Comparison of ENCODE assay signal across 25 mouse cellular contexts in genomic region chr8:128538378-128538777, GRCm38 (mm10).
A peak's percentile ranks its signal among the peaks of the same experiment; 100 is the strongest.
DNase-seq lines count a peak whose midpoint lies in the region; ATAC-seq and TF ChIP-seq lines count a peak whose summit lies in the region.
"Had no signal": no experiment of that assay in that cellular context is flagged by ENCODE, and none has a peak within 500 bp of the region (broad histone marks: within the 10 kb centered on the region; RNA-seq: fewer than 3 reads in every experiment).

No protein-coding gene starts in this region.

- H3K4me1 ChIP-seq in ES-E14 (ENCODE audit: control insufficient read depth in 2 of 2, insufficient read depth in 2 of 2, low read length in 2 of 2, poor library complexity in 1 of 2): 0 out of 4 replicates have a peak, but pooled peaks cover 0 to 2% of the 10 kb centered on the region in 2 experiments
- peaks cover 4% of the 10 kb centered on the region; the same call in 1 of the 2 replicates for H3K4me1 ChIP-seq in hindbrain, postnatal 0 days (ENCODE audit: insufficient read depth, low read length)
- no peaks in the 10 kb centered on the region for H3K4me1 ChIP-seq in kidney, embryonic 15.5 days
- H3K4me1 ChIP-seq in thymus, adult 2 months (replicated peaks; ENCODE audit: control insufficient read depth, insufficient read depth, low read length): peaks cover 5% of the 10 kb centered on the region
- H3K4me1 ChIP-seq: embryonic facial prominence, embryonic 13.5 days; embryonic facial prominence, embryonic 15.5 days had no signal

- no peak for TF ChIP-seq CTCF in hindbrain, postnatal 0 days (IDR thresholded peaks at IDR 0.05; ENCODE audit: low read depth)
- no peak for TF ChIP-seq CTCF in thymus, adult 2 months (IDR thresholded peaks at IDR 0.05; ENCODE audit: borderline replicate concordance, control insufficient read depth, extremely low read depth, insufficient read depth, low read length, poor library complexity)

- no peak for TF ChIP-seq POLR2A in thymus, adult 2 months (IDR thresholded peaks at IDR 0.05; ENCODE audit: control insufficient read depth, extremely low read depth, insufficient read depth, low read length, poor library complexity)

- H3K36me3 ChIP-seq in ES-E14 (ENCODE audit: control insufficient read depth, insufficient read depth, low read length, poor library complexity, severe bottlenecking): no peaks in the 10 kb centered on the region
- no peaks in the 10 kb centered on the region for H3K36me3 ChIP-seq in hindbrain, postnatal 0 days (ENCODE audit: insufficient read depth, low read length)
- H3K36me3 ChIP-seq in kidney, embryonic 15.5 days: no peaks in the 10 kb centered on the region
- H3K36me3 ChIP-seq in thymus, adult 2 months (ENCODE audit: control insufficient read depth, insufficient read depth, low read length): no peaks in the 10 kb centered on the region
- H3K36me3 ChIP-seq: embryonic facial prominence, embryonic 13.5 days; embryonic facial prominence, embryonic 15.5 days; forebrain, embryonic 10.5 days; forebrain, embryonic 12.5 days had no signal

- H3K9me3 ChIP-seq in ES-E14 (ENCODE audit: control insufficient read depth, insufficient read depth, low read depth, low read length): no peaks in the 10 kb centered on the region
- H3K9me3 ChIP-seq in hindbrain, postnatal 0 days (ENCODE audit: low read length): no peaks in the 10 kb centered on the region
- H3K9me3 ChIP-seq in kidney, embryonic 15.5 days (replicated peaks): no peaks in the 10 kb centered on the region
- H3K9me3 ChIP-seq: embryonic facial prominence, embryonic 13.5 days; embryonic facial prominence, embryonic 15.5 days; forebrain, embryonic 10.5 days; forebrain, embryonic 12.5 days had no signal

- no peak overlapping the region for H3K9ac ChIP-seq in ES-E14 (ENCODE audit: insufficient read depth, low read depth, low read length, poor library complexity, severe bottlenecking)
- H3K9ac ChIP-seq in hindbrain, postnatal 0 days (replicated peaks; ENCODE audit: low read length): no peak overlapping the region
- no peak overlapping the region for H3K9ac ChIP-seq in kidney, embryonic 15.5 days
- H3K9ac ChIP-seq: embryonic facial prominence, embryonic 13.5 days; embryonic facial prominence, embryonic 15.5 days; forebrain, embryonic 12.5 days had no signal

- WGBS in hindbrain, postnatal 0 days: 9% methylated on average over 1 of the region's 1 CpGs
- WGBS in kidney, embryonic 15.5 days: 43% methylated on average over 1 of the region's 1 CpGs
- 88% methylated on average over 1 of the region's 1 CpGs for WGBS in thymus, adult 2 months

- no peak for ATAC-seq in hindbrain, postnatal 0 days
- ATAC-seq in kidney, embryonic 15.5 days (replicated peaks; ENCODE audit: low FRiP score): no peak
- ATAC-seq: forebrain, embryonic 14.5 days; forebrain, embryonic 16.5 days; Patski had no signal

- DNase-seq in ES-CJ7 (ENCODE audit: low read depth, low spot score) (peak; percentile 88), ES-E14 (ENCODE audit: low read depth, low spot score) (peak; percentile 65), R1 (ENCODE audit: low read depth, low spot score) (peak; percentile 94), ZHBTc4 (ENCODE audit: low read depth, low spot score) (peak; percentile 88)
- DNase-seq in hindbrain, postnatal 0 days (ENCODE audit: low spot score): no peak
- DNase-seq in thymus, adult 2 months: no peak
- DNase-seq: adrenal gland, adult 2 months; adrenal gland, postnatal 10 days; adrenal gland, postnatal 25 days; cerebellum, adult 11 months; cerebellum, adult 18-20 months; cerebellum, adult 8-10 months; cerebellum, adult 9-11 months; cerebellum, postnatal 14 days; cerebellum, postnatal 36 days; embryo, embryonic 11 days had no signal

- in situ Hi-C loops in ES-E14 (cut with MboI; ENCODE audit: low sequenced_read_pairs in 2 of 2, unreplicated experiment in 2 of 2): no loop called here

- no peak overlapping the region for H3K27ac ChIP-seq in ES-E14 (ENCODE audit: insufficient read depth, low read depth, low read length, poor library complexity, severe bottlenecking)
- H3K27ac ChIP-seq in hindbrain, postnatal 0 days: no peak overlapping the region
- H3K27ac ChIP-seq in kidney, embryonic 15.5 days: no peak overlapping the region
- H3K27ac ChIP-seq in thymus, adult 2 months (ENCODE audit: control insufficient read depth, insufficient read depth, low read length): no peak overlapping the region
- H3K27ac ChIP-seq: embryonic facial prominence, embryonic 13.5 days; embryonic facial prominence, embryonic 15.5 days; forebrain, embryonic 10.5 days; forebrain, embryonic 12.5 days had no signal

- no peaks in the 10 kb centered on the region for H3K27me3 ChIP-seq in hindbrain, postnatal 0 days (ENCODE audit: insufficient read depth, low read length)
- H3K27me3 ChIP-seq in kidney, embryonic 15.5 days: no peaks in the 10 kb centered on the region
- H3K27me3 ChIP-seq in thymus, adult 2 months (ENCODE audit: control insufficient read depth, insufficient read depth, low read length): no peaks in the 10 kb centered on the region
- H3K27me3 ChIP-seq: embryonic facial prominence, embryonic 13.5 days; embryonic facial prominence, embryonic 15.5 days; forebrain, embryonic 12.5 days had no signal

- no peak overlapping the region for H3K4me3 ChIP-seq in ES-E14 (ENCODE audit: insufficient read depth in 1 of 2, low read depth in 1 of 2, low read length in 2 of 2, poor library complexity in 1 of 2, severe bottlenecking in 1 of 2)
- H3K4me3 ChIP-seq in hindbrain, postnatal 0 days (ENCODE audit: low read length): no peak overlapping the region
- H3K4me3 ChIP-seq in kidney, embryonic 15.5 days (replicated peaks): no peak overlapping the region
- H3K4me3 ChIP-seq in thymus, adult 2 months (ENCODE audit: control insufficient read depth, insufficient read depth, low read length): no peak overlapping the region
- H3K4me3 ChIP-seq: embryonic facial prominence, embryonic 13.5 days; embryonic facial prominence, embryonic 15.5 days; erythroblast, embryonic 14.5 days; forebrain, embryonic 10.5 days; forebrain, embryonic 12.5 days had no signal

- no peak overlapping the region for H3K4me2 ChIP-seq in hindbrain, postnatal 0 days (ENCODE audit: low read depth, low read length)
- H3K4me2 ChIP-seq in kidney, embryonic 15.5 days: no peak overlapping the region
- H3K4me2 ChIP-seq: embryonic facial prominence, embryonic 13.5 days; embryonic facial prominence, embryonic 15.5 days; forebrain, embryonic 12.5 days had no signal

TF ChIP-seq in ES-E14, 5 proteins besides CTCF, POLR2A, EP300 and RAD21:
- TF ChIP-seq ZC3H11A (IDR thresholded peaks at IDR 0.05; ENCODE audit: borderline replicate concordance, low read depth, low read length) (no peak), MAFK (IDR thresholded peaks at IDR 0.05; ENCODE audit: insufficient read depth, low read depth, low read length) (peak; percentile 68), CHD2 (IDR thresholded peaks at IDR 0.05; ENCODE audit: low read depth, low read length) (0 out of 2 replicates have a peak, but pooled peaks have one; percentile 32)

Comparison
In these comparisons a context has a peak if more than half of its experiments do, and no peak if none do; other contexts are left out.
1. DNase-seq: peak in ES-CJ7 (single experiment), ES-E14 (single experiment), R1 (single experiment) and ZHBTc4 (single experiment); none in hindbrain, postnatal 0 days (single experiment) and thymus, adult 2 months (single experiment).